Mouse (Mus musculus) small intestine, adult 2 months (tissue): ENCODE measurements around the gene Fbrs. TPM values are rescaled to one million over a fixed set of nuclear protein-coding genes. Genes with fewer than 3 reads are reported as not detected.
"Not testable (repeated sequence)": the region's sequence is repeated elsewhere in the genome, so short reads cannot be mapped to it uniquely, and the experiment has no call there.

ENCODE experiments used
- H3K27ac ChIP-seq: fragments of 200-500 bp; 2 replicates; pipeline ENCODE4 v1.5.1; 2012; ENCODE audit warnings: low read depth, low read length, control low read depth, inconsistent platforms; ENCODE audit not compliant: insufficient read depth
- H3K27me3 ChIP-seq: fragments of 200-500 bp; 2 replicates; pipeline ENCODE4 v1.6.1; 2012; ENCODE audit warnings: mild to moderate bottlenecking, moderate library complexity, low read length, inconsistent platforms; ENCODE audit not compliant: control insufficient read depth, insufficient read depth
- H3K36me3 ChIP-seq: fragments of 200-500 bp; 2 replicates; pipeline ENCODE4 v1.6.1; 2012; ENCODE audit warnings: mild to moderate bottlenecking, low read length, control low read depth, inconsistent platforms; ENCODE audit not compliant: control insufficient read depth, insufficient read depth
- H3K4me1 ChIP-seq: fragments of 200-500 bp; 2 replicates; pipeline ENCODE4 v1.6.1; 2012; ENCODE audit warnings: low read length, inconsistent platforms, mixed read lengths; ENCODE audit not compliant: control insufficient read depth, insufficient read depth, insufficient read length
- H3K4me3 ChIP-seq: fragments of 200-500 bp; 2 replicates; pipeline ENCODE4 v1.5.1; 2012; ENCODE audit warnings: low read depth, mild to moderate bottlenecking, control low read depth, inconsistent platforms, low read length, moderate library complexity
- CTCF ChIP-seq: fragments of 200-500 bp; IDR thresholded peaks from 2 replicates; pipeline ENCODE4 v1.5.1; 2012; ENCODE audit warnings: low read depth, mild to moderate bottlenecking, control low read depth, inconsistent platforms, low read length, moderate library complexity, mixed read lengths; ENCODE audit not compliant: insufficient replicate concordance, insufficient read length; ENCODE audit errors: extremely low read depth
- POLR2A ChIP-seq: fragments of 200-500 bp; IDR thresholded peaks from 2 replicates; pipeline ENCODE4 v1.6.1; 2012; ENCODE audit warnings: low read depth, mild to moderate bottlenecking, control low read depth, inconsistent platforms, low read length, moderate library complexity
- WGBS: fragments of 180-500 bp; shearing (Covaris S2); methylation state at CpG from one replicate; pipeline ENCODE4 v1.1.7; 2018; 5-methylcytosine and 5-hydroxymethylcytosine counted together
- polyA plus RNA-seq: library from polyadenylated mRNA; depleted of rRNA; stranded (reverse); fragments of >200 nt; gene quantifications from 2 replicates; pipeline ENCODE4 v1.2.3, GENCODE M21; 2012

Gene Fbrs
- polyA plus RNA-seq, 1 experiment: 41.8 TPM

- Histone ChIP-seq H3K36me3 (peaks cover 46% of the 10 kb centered on the region), H3K4me1 (peaks cover 11% of the 10 kb centered on the region), H3K27me3 (no peaks in the 10 kb centered on the region), H3K4me3 (no peak overlapping the region), H3K27ac (no peak overlapping the region)
- no peak for TF ChIP-seq CTCF
- no peak for TF ChIP-seq POLR2A
- 95% methylated on average over 11 of the region's 11 CpGs for WGBS
Measured at GRCm38 (mm10) chr7:127476336-127476735, 2.7 kb upstream of the Fbrs start.

- TF ChIP-seq CTCF (no peak), POLR2A (no peak)
- Histone ChIP-seq H3K4me3 (no peak overlapping the region), H3K27ac (peak overlapping the region; percentile 75), H3K27me3 (no peaks in the 10 kb centered on the region), H3K36me3 (peaks cover 46% of the 10 kb centered on the region), H3K4me1 (peaks cover 11% of the 10 kb centered on the region)
- WGBS: 35% methylated on average over 4 of the region's 4 CpGs
Measured at GRCm38 (mm10) chr7:127476855-127477254, 2.1 kb upstream of the Fbrs start.

GRCm38 (mm10) chr7:127477687-127478634 lies 1.0 kb upstream of the Fbrs start:
- Histone ChIP-seq H3K4me3 (peak overlapping the region; percentile 98), H3K36me3 (peaks cover 49% of the 10 kb centered on the region), H3K4me1 (peaks cover 5% of the 10 kb centered on the region), H3K27ac (peak overlapping the region; percentile 97), H3K27me3 (no peaks in the 10 kb centered on the region)
- WGBS: under 1% methylated on average over 50 of the region's 50 CpGs
- TF ChIP-seq CTCF (peak; percentile 22; the same call in 1 of the 2 replicates), POLR2A (peak; percentile 85)

GRCm38 (mm10) chr7:127479318-127480225 lies 573 bp downstream of the Fbrs start:
- Histone ChIP-seq H3K27ac (peak overlapping the region; percentile 97), H3K4me3 (peak overlapping the region; percentile 98), H3K4me1 (peaks cover 5% of the 10 kb centered on the region), H3K36me3 (peaks cover 48% of the 10 kb centered on the region), H3K27me3 (no peaks in the 10 kb centered on the region)
- 2% methylated on average over 47 of the region's 48 CpGs for WGBS
- TF ChIP-seq POLR2A: no peak; the same call in 1 of the 2 replicates
- TF ChIP-seq CTCF: no peak

GRCm38 (mm10) chr7:127480321-127480720 lies 1.3 kb downstream of the Fbrs start:
- Histone ChIP-seq H3K27ac (no peak overlapping the region; the same call in 1 of the 2 replicates), H3K36me3 (peaks cover 48% of the 10 kb centered on the region), H3K27me3 (no peaks in the 10 kb centered on the region), H3K4me3 (peak overlapping the region; percentile 98; the same call in 1 of the 2 replicates), H3K4me1 (peaks cover 5% of the 10 kb centered on the region)
- TF ChIP-seq POLR2A (no peak), CTCF (no peak)
- WGBS: 54% methylated on average over 2 of the region's 2 CpGs

- H3K36me3 ChIP-seq: peaks cover 78% of the 10 kb centered on the region
- H3K27ac ChIP-seq: no peak overlapping the region
Measured at GRCm38 (mm10) chr7:127485416-127485815, 6.4 kb downstream of the Fbrs start.

GRCm38 (mm10) chr7:127488364-127488763 lies 9.4 kb downstream of the Fbrs start:
- WGBS: 73% methylated on average over 5 of the region's 5 CpGs
- not testable (repeated sequence) for H3K27ac ChIP-seq, H3K4me1 ChIP-seq, H3K4me3 ChIP-seq, H3K27me3 ChIP-seq
- peaks cover 80% of the 10 kb centered on the region for H3K36me3 ChIP-seq

More at GRCm38 (mm10) chr7:127485416-127485815, 6.4 kb downstream of the Fbrs start:
- Histone ChIP-seq H3K4me3 (no peak overlapping the region), H3K4me1 (peaks cover 3% of the 10 kb centered on the region), H3K27me3 (no peaks in the 10 kb centered on the region)
- WGBS: 83% methylated on average over 5 of the region's 5 CpGs
- no peak for TF ChIP-seq POLR2A
- TF ChIP-seq CTCF: no peak
